In genomic region chr7:70364798-70365197, GRCm38 (mm10) we compare ENCODE assay signal across 8 mouse cellular contexts. TPM values are rescaled to one million over a fixed set of nuclear protein-coding genes. Genes with fewer than 3 reads are reported as not detected.
A peak's percentile ranks its signal among the peaks of the same experiment; 100 is the strongest.
DNase-seq lines count a peak whose midpoint lies in the region; ATAC-seq and TF ChIP-seq lines count a peak whose summit lies in the region.

No protein-coding gene starts in this region.

- H3K4me1 ChIP-seq in hindbrain, embryonic 11.5 days (replicated peaks; ENCODE audit: control insufficient read depth, insufficient read depth, low read length), result peaks cover 9% of the 10 kb centered on the region
- peaks cover 13% of the 10 kb centered on the region for H3K4me1 ChIP-seq in limb, embryonic 14.5 days (ENCODE audit: control insufficient read depth, insufficient read depth, low read length)
- peaks cover 37% of the 10 kb centered on the region for H3K4me1 ChIP-seq in neural tube, embryonic 13.5 days (replicated peaks)

- TF ChIP-seq POLR2A in limb, embryonic 14.5 days (IDR thresholded peaks at IDR 0.05; ENCODE audit: borderline replicate concordance, extremely low read depth, insufficient read depth, insufficient read length), result no peak

- no peaks in the 10 kb centered on the region for H3K9me3 ChIP-seq in hindbrain, embryonic 11.5 days (ENCODE audit: control insufficient read depth, low read length)
- no peaks in the 10 kb centered on the region for H3K9me3 ChIP-seq in limb, embryonic 14.5 days (ENCODE audit: control insufficient read depth, low read length)
- H3K9me3 ChIP-seq in neural tube, embryonic 13.5 days, result no peaks in the 10 kb centered on the region

- peak overlapping the region; percentile 93 for H3K27ac ChIP-seq in hindbrain, embryonic 11.5 days (ENCODE audit: low read depth, low read length)
- H3K27ac ChIP-seq in limb, embryonic 14.5 days (replicated peaks; ENCODE audit: low read depth, low read length), result peak overlapping the region; percentile 86
- H3K27ac ChIP-seq in neural tube, embryonic 13.5 days (replicated peaks), result peak overlapping the region; percentile 89

- ATAC-seq in frontal cortex, adult (ENCODE audit: low TSS enrichment), result 0 out of 2 replicates have a peak, but pooled peaks have one; percentile 53
- ATAC-seq in hindbrain, embryonic 11.5 days (ENCODE audit: low FRiP score), result no peak
- ATAC-seq in limb, embryonic 14.5 days (ENCODE audit: low FRiP score, low read depth), result no peak
- no peak for ATAC-seq in neural tube, embryonic 13.5 days (ENCODE audit: low read depth)

- WGBS in hindbrain, embryonic 11.5 days, result 0% methylated on average over 3 of the region's 3 CpGs
- WGBS in limb, embryonic 14.5 days, result under 1% methylated on average over 3 of the region's 3 CpGs
- WGBS in neural tube, embryonic 13.5 days, result 0% methylated on average over 3 of the region's 3 CpGs

- peaks cover 9% of the 10 kb centered on the region for H3K27me3 ChIP-seq in hindbrain, embryonic 11.5 days (ENCODE audit: control insufficient read depth, insufficient read depth, low read length)
- H3K27me3 ChIP-seq in limb, embryonic 14.5 days (ENCODE audit: control insufficient read depth, insufficient read depth, low read length), result peaks cover 41% of the 10 kb centered on the region
- H3K27me3 ChIP-seq in neural tube, embryonic 13.5 days, result peaks cover 43% of the 10 kb centered on the region

- DNase-seq in frontal cortex, adult 2 months (ENCODE audit: extremely low spot score in 1 of 2, low spot score in 1 of 2), result no peak
- peak; percentile 86 for DNase-seq in embryo, embryonic 11 days
- peak; percentile 70 for DNase-seq in hindbrain, embryonic 11.5 days (ENCODE audit: low spot score)
- DNase-seq in limb, embryonic 14.5 days (ENCODE audit: low spot score), result peak; percentile 83
- no peak for DNase-seq in B cell, adult 2 months
- no peak for DNase-seq in layer of hippocampus, adult 9-10 months (ENCODE audit: low spot score)

- H3K4me2 ChIP-seq in hindbrain, embryonic 11.5 days (replicated peaks; ENCODE audit: low read depth, low read length), result peak overlapping the region; percentile 45
- peak overlapping the region; percentile 67 for H3K4me2 ChIP-seq in limb, embryonic 14.5 days (replicated peaks; ENCODE audit: low read depth, low read length, severe bottlenecking)
- peak overlapping the region; percentile 90 for H3K4me2 ChIP-seq in neural tube, embryonic 13.5 days

- peak overlapping the region; percentile 88 for H3K9ac ChIP-seq in hindbrain, embryonic 11.5 days (ENCODE audit: low read depth, low read length)
- peak overlapping the region; percentile 67 for H3K9ac ChIP-seq in limb, embryonic 14.5 days (ENCODE audit: low read depth, low read length, severe bottlenecking)
- H3K9ac ChIP-seq in neural tube, embryonic 13.5 days, result peak overlapping the region; percentile 76

- no peaks in the 10 kb centered on the region for H3K36me3 ChIP-seq in hindbrain, embryonic 11.5 days (ENCODE audit: control insufficient read depth, insufficient read depth, low read length)
- H3K36me3 ChIP-seq in limb, embryonic 14.5 days (ENCODE audit: control insufficient read depth, insufficient read depth, low read length), result no peaks in the 10 kb centered on the region; the same call in 1 of the 2 replicates
- H3K36me3 ChIP-seq in neural tube, embryonic 13.5 days, result no peaks in the 10 kb centered on the region

- peak overlapping the region; percentile 56 for H3K4me3 ChIP-seq in hindbrain, embryonic 11.5 days (ENCODE audit: low read depth, low read length)
- H3K4me3 ChIP-seq in limb, embryonic 14.5 days (replicated peaks; ENCODE audit: low read length), result peak overlapping the region; percentile 49
- H3K4me3 ChIP-seq in neural tube, embryonic 13.5 days, result peak overlapping the region; percentile 52

RNA-seq across cellular contexts. Expression of gene Nr2f2, which starts 1.7 kb away (rescaled TPM):
- 29.0 and 30.2 TPM in 2 replicates for polyA plus RNA-seq in frontal cortex, adult 2 months (2012; rRNA removed)
- polyA plus RNA-seq in hindbrain, embryonic 11.5 days (2014; fragmentation: Nextera tagmentation; extraction: Ambion mirVana), result 95.6 and 120 TPM in 2 replicates
- polyA plus RNA-seq in limb, embryonic 14.5 days (2012; rRNA removed), result 80.2 and 134 TPM in 2 replicates
- 54.7 and 60.8 TPM in 2 replicates for polyA plus RNA-seq in limb, embryonic 14.5 days (2014; fragmentation: Nextera tagmentation; extraction: Ambion mirVana)
- polyA plus RNA-seq in neural tube, embryonic 13.5 days (2015; fragmentation: Nextera tagmentation; extraction: Ambion mirVana), result 85.5 and 87.8 TPM in 2 replicates

Comparison
In these comparisons a context has a peak if more than half of its experiments do, and no peak if none do; other contexts are left out.
1. DNase-seq: peak in embryo, embryonic 11 days (single experiment), hindbrain, embryonic 11.5 days (single experiment) and limb, embryonic 14.5 days (single experiment); none in frontal cortex, adult 2 months (0 of 2), B cell, adult 2 months (0 of 2) and layer of hippocampus, adult 9-10 months (single experiment).
2. Peak in every context shown above with its lines, with median percentiles within 50 percentile points of each other: H3K27ac ChIP-seq, H3K4me2 ChIP-seq, H3K4me3 ChIP-seq and H3K9ac ChIP-seq.